Mouse (Mus musculus) cerebellum, adult 9-11 months (tissue): ENCODE measurements around the gene Hist1h2bf.
"Not testable (repeated sequence)": the region's sequence is repeated elsewhere in the genome, so short reads cannot be mapped to it uniquely, and the experiment has no call there.

Experiments used
- DNase-seq: peaks from one replicate; pipeline ENCODE4 v3.0.0; 2022

Gene Hist1h2bf

GRCm38 (mm10) chr13:23586099-23586939 is 12.3 kb upstream of the Hist1h2bf start:
- no peak for DNase-seq

- peak; percentile 74 for DNase-seq
These were observed 11.6 kb upstream of the Hist1h2bf start for GRCm38 (mm10) chr13:23585442-23586098.

GRCm38 (mm10) chr13:23585029-23585441 is 11.0 kb upstream of the Hist1h2bf start:
- DNase-seq = peak; percentile 52

DNA sequence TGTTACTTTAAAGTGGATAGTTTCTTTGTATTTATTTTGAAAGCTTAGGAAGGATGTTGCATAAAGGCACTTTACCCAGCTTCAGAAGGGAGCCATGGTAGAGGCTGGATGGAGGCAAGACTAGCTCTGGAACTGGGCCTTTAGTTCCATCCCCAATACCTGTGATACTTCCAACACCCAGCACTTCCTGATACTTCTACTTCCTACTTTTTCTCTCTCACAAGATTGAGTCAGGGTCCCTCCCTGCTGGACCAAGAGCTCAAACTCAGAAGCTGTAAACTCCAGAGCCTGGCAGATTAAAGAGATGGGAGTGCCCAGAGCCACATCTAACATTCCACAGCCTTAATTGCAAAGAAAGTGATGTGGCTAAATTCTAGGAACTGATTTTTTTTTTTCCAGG is 10.3 kb upstream of the Hist1h2bf start:
- no peak for DNase-seq

DNA sequence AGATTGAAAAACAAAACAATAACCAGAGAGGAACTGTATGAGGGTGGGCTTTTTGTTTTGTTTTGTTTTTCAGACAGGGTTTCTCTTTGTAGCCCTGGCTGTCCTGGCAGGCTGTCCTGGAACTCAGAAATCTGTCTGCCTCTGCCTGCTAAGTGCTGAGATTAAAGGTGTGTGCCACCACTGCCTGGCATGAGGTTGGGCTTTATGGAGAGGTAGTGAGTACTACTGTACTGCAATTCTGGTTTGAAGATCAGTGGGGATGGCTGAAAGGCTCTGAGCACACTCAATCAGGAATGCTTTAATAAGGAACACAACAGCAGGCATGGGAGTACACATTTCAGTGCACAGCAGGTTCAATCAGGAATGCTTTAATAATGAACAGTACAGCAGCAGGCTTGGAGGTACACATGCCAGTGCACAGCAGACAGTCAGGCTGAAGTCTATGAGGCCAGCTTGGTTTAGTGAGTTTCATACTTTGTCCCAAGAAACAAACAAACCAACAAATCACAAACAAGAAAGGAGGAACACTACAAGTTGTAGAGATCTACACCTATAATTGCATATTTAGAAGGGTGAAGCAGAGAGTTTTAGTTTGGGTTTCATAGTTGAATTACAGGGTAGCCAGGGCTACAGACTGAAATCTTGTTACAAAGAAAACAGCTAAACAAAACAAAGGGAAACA is 9.5 kb upstream of the Hist1h2bf start:
- no peak for DNase-seq

DNA sequence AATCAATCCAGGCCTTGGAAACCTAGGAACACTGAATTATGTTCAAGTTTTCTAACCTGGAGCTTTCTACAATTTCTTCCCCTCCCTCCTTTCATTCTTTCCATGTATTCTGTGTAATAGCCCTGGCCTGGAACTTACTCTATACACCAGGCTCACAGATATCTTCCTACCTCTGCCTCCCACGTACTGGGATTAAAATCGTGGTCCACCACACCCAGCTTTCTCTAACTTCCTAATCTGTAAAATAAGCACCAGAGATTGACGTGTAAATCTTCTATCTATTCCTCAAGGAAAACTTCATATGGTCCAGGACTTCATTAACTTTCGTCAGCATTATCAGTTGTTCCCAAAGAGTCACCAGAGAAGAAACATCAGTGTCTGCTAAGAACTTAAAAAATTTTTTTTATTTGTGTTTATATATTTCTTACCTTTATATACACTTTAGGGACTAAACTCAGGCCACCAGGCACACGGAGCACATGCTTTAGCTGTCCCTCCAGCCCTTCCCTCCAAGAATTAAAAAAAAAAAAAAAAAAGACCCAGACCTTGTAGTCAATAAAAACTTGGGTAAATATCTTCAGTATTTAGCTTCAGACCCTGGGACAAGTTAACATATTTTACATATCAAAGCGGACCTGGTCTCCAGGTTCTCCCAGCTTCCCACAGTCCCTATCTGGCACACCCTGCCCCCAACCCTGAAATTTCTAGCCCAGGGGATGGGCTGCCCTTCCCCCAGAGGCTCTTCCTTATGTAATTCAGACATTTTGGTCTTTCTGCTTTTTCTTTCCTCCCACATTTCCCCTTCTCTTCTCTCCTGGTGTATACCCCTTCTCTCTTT is 8.4 kb upstream of the Hist1h2bf start:
- DNase-seq = no peak

- peak; percentile 97 for DNase-seq
These were observed 7.6 kb upstream of the Hist1h2bf start, which contains the start of gene Hist1h4d for GRCm38 (mm10) chr13:23581408-23582218. TSS of gene Hist1h4d (plus strand) at chr13:23581598.

DNA sequence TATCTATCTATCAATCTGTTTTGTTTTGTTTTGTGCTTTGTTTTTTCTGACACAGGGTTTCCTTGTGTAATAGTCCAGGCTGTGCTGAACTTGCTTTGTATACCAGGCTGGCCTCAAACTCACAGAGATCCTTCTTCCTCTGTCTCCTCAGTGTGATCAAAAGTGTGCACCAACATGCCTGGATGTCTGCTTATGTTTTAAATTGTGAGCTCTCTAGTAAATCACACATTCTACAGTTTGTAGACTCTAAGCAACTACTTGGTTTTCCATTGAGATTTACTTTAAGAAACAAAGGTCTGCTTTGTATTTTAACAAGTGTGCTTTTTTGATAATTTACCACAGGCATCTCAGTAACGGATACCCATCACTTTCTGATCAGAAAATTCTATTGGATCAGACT is 3.8 kb upstream of the Hist1h2bf start:
- DNase-seq = no peak

- DNase-seq = no peak
These were observed 3.1 kb upstream of the Hist1h2bf start for GRCm38 (mm10) chr13:23576906-23577639.

- DNase-seq = no peak
These were observed 2.4 kb upstream of the Hist1h2bf start for GRCm38 (mm10) chr13:23576351-23576881.

GRCm38 (mm10) chr13:23575864-23576313 is 1.9 kb upstream of the Hist1h2bf start:
- DNase-seq = not testable (repeated sequence)

DNA sequence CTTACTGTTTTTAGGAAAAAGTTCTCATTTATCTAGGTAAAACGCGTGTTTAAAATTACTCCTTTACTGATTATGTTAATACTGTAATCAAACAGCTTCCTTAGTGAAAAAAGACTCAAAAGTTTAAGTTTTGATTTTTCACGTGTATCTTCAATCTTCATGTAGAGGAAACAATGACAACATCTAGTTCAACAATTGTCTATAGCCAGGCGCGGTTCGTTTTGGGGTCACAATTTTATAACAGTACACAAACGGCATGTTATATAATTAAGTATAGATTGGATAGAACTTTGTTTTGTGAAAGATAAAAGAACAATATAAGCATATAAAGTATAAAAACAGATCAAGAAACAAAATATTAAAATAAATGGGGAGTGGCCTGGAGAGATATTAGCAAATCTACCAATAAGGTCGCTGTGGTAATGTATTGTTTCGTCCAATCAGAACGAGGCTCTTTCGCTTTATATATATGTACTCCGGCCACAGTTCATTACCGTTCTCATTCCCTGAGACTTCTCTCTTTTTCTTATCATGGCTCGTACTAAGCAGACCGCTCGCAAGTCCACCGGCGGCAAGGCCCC is 1.4 kb upstream of the Hist1h2bf start, which contains the start of gene Hist1h3d:
Gene Hist1h3d, plus strand, starts transcription at position 493 of the 581 bp plus-strand sequence.
- no peak for DNase-seq

GRCm38 (mm10) chr13:23574546-23575170 is 662 bp upstream of the Hist1h2bf start:
- DNase-seq = not testable (repeated sequence)

GRCm38 (mm10) chr13:23573034-23573897 is 730 bp downstream of the Hist1h2bf start:
- DNase-seq = not testable (repeated sequence)

DNA sequence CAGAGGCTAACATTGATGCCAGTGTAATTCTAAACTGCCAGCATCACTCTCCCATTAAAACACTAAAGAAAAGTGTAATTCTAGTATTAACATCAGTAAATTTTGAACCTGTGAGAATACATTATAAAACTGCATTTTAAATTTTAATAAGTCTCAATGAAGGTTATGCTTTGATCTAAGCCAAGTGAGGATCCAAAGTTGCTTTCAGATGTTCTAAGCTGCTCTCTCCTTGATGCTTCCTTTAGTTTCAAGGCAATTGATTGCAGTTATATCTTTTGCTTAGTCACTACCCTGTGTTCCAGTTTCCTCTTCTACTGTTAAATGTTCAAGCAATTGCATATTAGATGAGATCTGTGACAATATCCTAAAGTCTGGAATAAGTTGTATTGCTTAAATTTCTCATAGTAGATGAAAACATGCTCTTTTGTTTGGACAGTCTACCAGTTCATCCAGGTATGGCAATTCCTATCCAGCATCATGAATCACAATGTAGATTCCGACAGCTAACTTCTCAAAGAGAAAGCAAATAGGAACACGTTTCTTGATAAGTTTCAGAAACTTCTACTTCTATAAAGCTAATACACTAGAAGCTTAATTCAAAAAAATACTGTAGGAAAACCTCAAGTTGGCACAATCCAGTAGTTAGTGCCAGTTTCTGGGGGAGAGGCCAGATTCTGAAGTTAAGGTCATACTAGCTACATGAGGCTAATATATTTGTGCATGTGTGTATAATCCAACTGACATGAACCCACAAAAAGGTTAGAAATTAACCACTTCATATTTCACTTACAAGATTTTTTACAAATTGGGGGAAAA is 1.6 kb downstream of the Hist1h2bf start:
- DNase-seq = no peak

- not testable (repeated sequence) for DNase-seq
These were observed 2.3 kb downstream of the Hist1h2bf start for GRCm38 (mm10) chr13:23571504-23572217.

- peak; percentile 73 for DNase-seq
These were observed 2.9 kb downstream of the Hist1h2bf start, which contains the start of the genes Hist1h2ae and Hist1h2bg for GRCm38 (mm10) chr13:23571022-23571503. TSS of gene Hist1h2ae (minus strand) at chr13:23571220. TSS of gene Hist1h2bg (plus strand) at chr13:23571396.
